Mouse (Mus musculus) forebrain, embryonic 13.5 days (tissue): Measurements from ENCODE around the gene Nwd1. TPM values are rescaled to one million over a fixed set of nuclear protein-coding genes. Genes with fewer than 3 reads are reported as not detected.

Experiments used
- ATAC-seq: fragments of 200-750 bp; cut with Nextera tagmentation; 2 replicates; pipeline ENCODE4 v1.8.0; 2017
- H3K27ac ChIP-seq: fragments of 300-500 bp; sonication (generic); 2 replicates; pipeline ENCODE4 v1.5.1; 2015; ENCODE audit warnings: inconsistent platforms, mild to moderate bottlenecking, moderate library complexity
- H3K27me3 ChIP-seq: fragments of 300-500 bp; sonication (generic); 2 replicates; pipeline ENCODE4 v1.6.1; 2015; ENCODE audit warnings: mild to moderate bottlenecking, inconsistent platforms
- H3K36me3 ChIP-seq: fragments of 300-500 bp; sonication (generic); 2 replicates; pipeline ENCODE4 v1.6.1; 2015; ENCODE audit warnings: mild to moderate bottlenecking, inconsistent platforms; ENCODE audit not compliant: poor library complexity, severe bottlenecking
- H3K4me1 ChIP-seq: fragments of 300-500 bp; sonication (generic); 2 replicates; pipeline ENCODE4 v1.6.1; 2015; ENCODE audit warnings: inconsistent platforms
- H3K4me2 ChIP-seq: fragments of 300-500 bp; sonication (generic); 2 replicates; pipeline ENCODE4 v1.6.1; 2015; ENCODE audit warnings: inconsistent platforms, mild to moderate bottlenecking, moderate library complexity
- H3K4me3 ChIP-seq: fragments of 300-500 bp; sonication (generic); 2 replicates; pipeline ENCODE4 v1.5.1; 2015; ENCODE audit warnings: mild to moderate bottlenecking, inconsistent platforms
- H3K9ac ChIP-seq: fragments of 300-500 bp; sonication (generic); 2 replicates; pipeline ENCODE4 v1.6.1; 2015; ENCODE audit warnings: mild to moderate bottlenecking, inconsistent platforms
- H3K9me3 ChIP-seq: fragments of 300-500 bp; sonication (generic); replicated peaks from 2 replicates; pipeline ENCODE4 v1.6.1; 2016; ENCODE audit warnings: inconsistent platforms
- WGBS: fragments of 180-500 bp; shearing (Covaris S2); methylation state at CpG from one replicate; pipeline ENCODE4 v1.1.7; 2015; 5-methylcytosine and 5-hydroxymethylcytosine counted together
- polyA plus RNA-seq: library from polyadenylated mRNA; unstranded; fragments of >200 nt; fragmentation: Nextera tagmentation; extraction: Ambion mirVana; gene quantifications from 2 replicates; pipeline ENCODE4 v1.2.1, GENCODE M21; 2015

The Nwd1 gene
- polyA plus RNA-seq, result 0.68 and 0.97 TPM in 2 replicates

GRCm38 (mm10) chr8:72646060-72646767, at the start of gene Nwd1:
Nwd1 (plus strand) TSS chr8:72646711.
- ATAC-seq, result peak; percentile 95
- Histone ChIP-seq H3K36me3 (no peaks in the 10 kb centered on the region), H3K27ac (peak within 1 kb of the TSS; percentile 91), H3K27me3 (no peaks in the 10 kb centered on the region), H3K4me2 (peak within 1 kb of the TSS; percentile 34), H3K4me1 (peaks cover 27% of the 10 kb centered on the region), H3K9me3 (no peaks in the 10 kb centered on the region), H3K4me3 (no peak within 1 kb of the TSS), H3K9ac (no peak within 1 kb of the TSS)
- WGBS, result 28% methylated on average over 11 of the region's 11 CpGs

DNA sequence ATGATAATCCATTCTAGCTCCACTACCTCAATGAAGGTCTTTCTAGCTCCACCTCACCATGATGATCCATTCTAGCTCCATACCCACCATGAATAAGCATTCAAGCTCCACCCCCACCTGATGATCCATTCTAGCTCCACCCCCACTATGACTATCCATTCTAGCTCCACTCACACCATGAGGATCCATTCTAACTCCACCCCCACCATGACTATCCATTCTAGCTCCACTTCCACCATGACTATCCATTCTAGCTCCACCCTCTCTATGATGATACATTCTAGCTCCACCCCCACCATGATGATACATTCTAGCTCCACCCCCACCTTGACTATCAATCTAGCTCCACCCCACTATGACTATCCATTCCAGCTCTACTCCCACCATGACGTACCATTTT, 3.6 kb upstream of the Nwd1 start:
- Histone ChIP-seq H3K9me3 (no peaks in the 10 kb centered on the region), H3K4me2 (no peak overlapping the region), H3K4me3 (no peak overlapping the region), H3K4me1 (peaks cover 21% of the 10 kb centered on the region), H3K27me3 (no peaks in the 10 kb centered on the region), H3K27ac (no peak overlapping the region), H3K36me3 (no peaks in the 10 kb centered on the region), H3K9ac (no peak overlapping the region)
- 81% methylated on average over 1 of the region's 1 CpGs for WGBS
- no peak for ATAC-seq

DNA sequence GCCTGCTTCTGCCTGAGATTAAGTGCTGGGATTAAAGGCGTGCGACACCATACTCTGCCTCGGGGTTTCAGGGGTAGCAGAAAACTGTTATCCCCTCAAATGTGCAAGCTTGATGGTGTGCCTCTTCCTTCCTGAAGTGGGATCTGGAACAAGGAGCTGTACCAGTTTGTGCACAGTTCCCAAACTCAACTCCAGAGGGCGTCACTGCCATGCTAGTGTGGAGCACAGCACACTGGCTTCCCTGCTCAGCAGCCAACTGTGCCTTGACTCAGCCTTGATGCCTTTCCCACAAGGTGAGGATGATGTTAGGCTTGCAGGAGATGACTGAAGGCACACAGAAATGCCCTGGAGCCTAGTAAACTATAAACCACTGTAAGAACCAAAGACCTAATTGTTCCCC, 1.9 kb upstream of the Nwd1 start:
- no peaks in the 10 kb centered on the region for H3K27me3 ChIP-seq
- ATAC-seq, result no peak
- H3K4me2 ChIP-seq, result no peak overlapping the region
- H3K9ac ChIP-seq, result no peak overlapping the region
- no peak overlapping the region for H3K4me3 ChIP-seq
- H3K27ac ChIP-seq, result no peak overlapping the region
- 73% methylated on average over 4 of the region's 4 CpGs for WGBS
- no peaks in the 10 kb centered on the region for H3K36me3 ChIP-seq
- no peaks in the 10 kb centered on the region for H3K9me3 ChIP-seq
- H3K4me1 ChIP-seq, result peaks cover 21% of the 10 kb centered on the region

GRCm38 (mm10) chr8:72646768-72647143, 245 bp downstream of the Nwd1 start:
- peaks cover 27% of the 10 kb centered on the region for H3K4me1 ChIP-seq
- H3K4me2 ChIP-seq, result peak overlapping the region; percentile 34
- peak overlapping the region; percentile 91 for H3K27ac ChIP-seq
- ATAC-seq, result peak; percentile 63
- WGBS, result 57% methylated on average over 5 of the region's 5 CpGs
- H3K27me3 ChIP-seq, result no peaks in the 10 kb centered on the region
- H3K9me3 ChIP-seq, result no peaks in the 10 kb centered on the region
- H3K4me3 ChIP-seq, result no peak overlapping the region
- no peak overlapping the region for H3K9ac ChIP-seq
- no peaks in the 10 kb centered on the region for H3K36me3 ChIP-seq

- 99% methylated on average over 2 of the region's 2 CpGs for WGBS
Observed at GRCm38 (mm10) chr8:72650697-72651096, 4.2 kb downstream of the Nwd1 start.

GRCm38 (mm10) chr8:72654565-72655521, 8.3 kb downstream of the Nwd1 start:
- Histone ChIP-seq H3K9me3 (no peaks in the 10 kb centered on the region), H3K9ac (peak overlapping the region; percentile 43), H3K4me1 (peaks cover 23% of the 10 kb centered on the region), H3K27me3 (no peaks in the 10 kb centered on the region), H3K36me3 (no peaks in the 10 kb centered on the region), H3K4me3 (no peak overlapping the region), H3K27ac (peak overlapping the region; percentile 91), H3K4me2 (peak overlapping the region; percentile 22; the same call in 1 of the 2 replicates)
- 24% methylated on average over 12 of the region's 13 CpGs for WGBS
- peak; percentile 96 for ATAC-seq

More at GRCm38 (mm10) chr8:72650697-72651096, 4.2 kb downstream of the Nwd1 start:
- Histone ChIP-seq H3K4me1 (peaks cover 37% of the 10 kb centered on the region), H3K27ac (no peak overlapping the region), H3K36me3 (no peaks in the 10 kb centered on the region), H3K4me2 (no peak overlapping the region), H3K9me3 (no peaks in the 10 kb centered on the region), H3K9ac (no peak overlapping the region), H3K4me3 (no peak overlapping the region), H3K27me3 (no peaks in the 10 kb centered on the region)
- ATAC-seq, result no peak

GRCm38 (mm10) chr8:72655522-72655912, 9.0 kb downstream of the Nwd1 start:
- Histone ChIP-seq H3K4me2 (peak overlapping the region; percentile 22; the same call in 1 of the 2 replicates), H3K4me1 (peaks cover 18% of the 10 kb centered on the region), H3K9ac (no peak overlapping the region), H3K27ac (peak overlapping the region; percentile 91), H3K27me3 (no peaks in the 10 kb centered on the region), H3K4me3 (no peak overlapping the region), H3K36me3 (no peaks in the 10 kb centered on the region), H3K9me3 (no peaks in the 10 kb centered on the region)
- WGBS, result 49% methylated on average over 3 of the region's 3 CpGs
- ATAC-seq, result peak; percentile 57

- H3K27me3 ChIP-seq, result no peaks in the 10 kb centered on the region
- no peaks in the 10 kb centered on the region for H3K36me3 ChIP-seq
- ATAC-seq, result no peak
Observed at GRCm38 (mm10) chr8:72659967-72660366, 13.5 kb downstream of the Nwd1 start.

DNA sequence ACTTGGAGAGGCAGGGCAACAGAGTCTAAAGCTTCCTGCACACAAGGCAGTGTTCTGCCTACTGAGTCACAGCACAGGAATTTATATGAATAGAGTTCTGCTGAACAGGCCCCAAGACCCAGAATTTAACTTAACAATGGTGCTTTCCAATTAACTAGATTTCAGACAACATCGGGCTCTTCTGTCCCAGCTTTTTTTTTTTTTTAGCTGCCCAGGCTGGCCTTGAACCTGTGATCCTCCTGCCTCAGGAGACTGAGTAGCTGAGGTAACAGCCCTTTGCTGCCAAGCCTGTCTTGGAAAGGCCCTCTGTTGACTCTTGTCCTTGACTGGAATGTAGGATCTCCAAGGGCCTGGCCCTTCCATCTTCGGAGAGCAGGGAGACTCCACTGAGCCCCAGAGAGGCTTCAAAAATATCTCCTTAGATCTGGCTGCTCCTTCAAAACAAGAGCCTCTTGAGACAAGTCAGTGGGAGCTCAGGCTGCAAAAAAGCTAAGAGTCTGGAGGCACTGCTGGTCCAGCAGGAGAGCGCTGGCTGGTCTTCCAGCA, 17.7 kb downstream of the Nwd1 start:
- H3K4me2 ChIP-seq, result no peak overlapping the region
- H3K36me3 ChIP-seq, result no peaks in the 10 kb centered on the region
- no peaks in the 10 kb centered on the region for H3K4me1 ChIP-seq
- no peaks in the 10 kb centered on the region for H3K9me3 ChIP-seq
- WGBS, result 67% methylated on average over 3 of the region's 3 CpGs
- H3K27ac ChIP-seq, result no peak overlapping the region
- no peak overlapping the region for H3K9ac ChIP-seq
- no peaks in the 10 kb centered on the region for H3K27me3 ChIP-seq
- H3K4me3 ChIP-seq, result no peak overlapping the region
- ATAC-seq, result no peak

More at GRCm38 (mm10) chr8:72659967-72660366, 13.5 kb downstream of the Nwd1 start:
- H3K27ac ChIP-seq, result no peak overlapping the region
- H3K4me2 ChIP-seq, result no peak overlapping the region
- WGBS, result 75% methylated on average over 2 of the region's 2 CpGs
- H3K4me3 ChIP-seq, result no peak overlapping the region
- no peaks in the 10 kb centered on the region for H3K9me3 ChIP-seq
- H3K9ac ChIP-seq, result no peak overlapping the region
- peaks cover 11% of the 10 kb centered on the region for H3K4me1 ChIP-seq

DNA sequence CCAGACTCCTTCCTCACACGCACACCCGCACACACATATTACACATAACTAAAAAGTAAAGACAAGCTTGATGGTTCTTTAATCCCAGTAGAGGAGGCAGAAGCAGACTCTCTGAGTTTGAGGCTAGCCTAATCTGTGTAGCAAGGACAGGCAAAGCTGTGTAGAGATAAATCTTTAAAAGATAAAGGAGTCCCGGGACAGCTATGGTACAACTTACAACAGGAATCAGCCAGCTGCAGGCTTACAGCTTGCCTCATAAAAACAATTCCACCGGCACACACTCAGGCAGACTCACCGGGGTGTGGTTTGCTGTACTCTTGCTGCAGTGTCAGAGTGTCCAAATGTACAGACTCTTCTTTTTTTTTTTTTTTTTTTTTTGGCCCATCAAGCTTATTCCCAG, 18.2 kb downstream of the Nwd1 start:
- no peak for ATAC-seq
- Histone ChIP-seq H3K4me2 (no peak overlapping the region), H3K9ac (no peak overlapping the region), H3K36me3 (no peaks in the 10 kb centered on the region), H3K9me3 (no peaks in the 10 kb centered on the region), H3K27ac (no peak overlapping the region), H3K4me3 (no peak overlapping the region), H3K27me3 (no peaks in the 10 kb centered on the region), H3K4me1 (no peaks in the 10 kb centered on the region)
- WGBS, result 83% methylated on average over 5 of the region's 5 CpGs

DNA sequence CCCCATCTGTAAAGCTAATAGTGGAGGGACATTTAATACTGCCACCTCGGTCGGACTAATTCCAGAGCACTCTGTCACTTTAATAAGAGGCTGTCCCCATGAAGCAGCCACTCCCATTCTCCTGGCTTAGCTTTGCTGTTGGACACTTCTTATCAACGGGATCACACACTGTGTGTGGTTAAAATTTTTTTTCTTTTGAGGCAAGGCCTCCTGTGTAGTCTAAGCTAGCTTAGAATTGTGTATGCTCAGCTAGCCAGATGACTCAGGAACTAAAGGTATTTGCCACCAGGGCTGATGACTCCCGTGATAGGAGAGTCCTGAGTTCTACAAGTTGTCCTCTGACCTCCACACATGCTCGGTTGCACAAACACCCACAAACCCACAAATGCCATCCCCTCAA, 18.9 kb downstream of the Nwd1 start:
- Histone ChIP-seq H3K4me2 (no peak overlapping the region), H3K4me3 (no peak overlapping the region), H3K27ac (no peak overlapping the region), H3K9me3 (no peaks in the 10 kb centered on the region), H3K36me3 (no peaks in the 10 kb centered on the region), H3K4me1 (no peaks in the 10 kb centered on the region), H3K9ac (no peak overlapping the region), H3K27me3 (no peaks in the 10 kb centered on the region)
- WGBS, result 58% methylated on average over 5 of the region's 5 CpGs
- ATAC-seq, result no peak

DNA sequence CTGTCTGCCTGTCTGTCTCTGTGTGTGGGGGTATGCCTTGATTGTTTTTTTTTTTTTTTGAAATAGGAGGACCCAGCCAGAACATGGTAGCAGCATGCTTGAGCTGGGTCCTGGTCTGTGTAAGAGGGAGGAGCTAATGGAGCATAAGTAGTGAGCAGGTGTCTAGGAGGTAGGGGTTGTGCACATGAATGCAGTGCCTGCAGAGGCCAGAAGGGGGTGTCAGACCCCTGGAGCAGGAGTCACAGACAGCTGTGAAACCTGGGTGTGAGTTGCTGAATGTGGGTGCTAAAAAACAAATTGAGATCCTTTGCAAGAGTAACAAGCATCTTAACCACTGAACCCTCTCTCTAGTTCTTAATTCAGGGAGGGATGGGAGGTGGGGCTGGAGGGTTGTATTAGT, 22.4 kb downstream of the Nwd1 start:
- Histone ChIP-seq H3K4me2 (no peak overlapping the region), H3K27ac (no peak overlapping the region), H3K4me3 (no peak overlapping the region), H3K9me3 (no peaks in the 10 kb centered on the region), H3K9ac (no peak overlapping the region), H3K27me3 (no peaks in the 10 kb centered on the region), H3K36me3 (no peaks in the 10 kb centered on the region), H3K4me1 (no peaks in the 10 kb centered on the region)
- no peak for ATAC-seq
